Mouse (Mus musculus) kidney, postnatal 14 days (tissue): ENCODE results near the gene B4galnt1.

Source experiments
- DNase-seq: peaks from one replicate; pipeline ENCODE4 v3.0.0; 2022; ENCODE audit warnings: mixed read lengths

Gene B4galnt1

DNA sequence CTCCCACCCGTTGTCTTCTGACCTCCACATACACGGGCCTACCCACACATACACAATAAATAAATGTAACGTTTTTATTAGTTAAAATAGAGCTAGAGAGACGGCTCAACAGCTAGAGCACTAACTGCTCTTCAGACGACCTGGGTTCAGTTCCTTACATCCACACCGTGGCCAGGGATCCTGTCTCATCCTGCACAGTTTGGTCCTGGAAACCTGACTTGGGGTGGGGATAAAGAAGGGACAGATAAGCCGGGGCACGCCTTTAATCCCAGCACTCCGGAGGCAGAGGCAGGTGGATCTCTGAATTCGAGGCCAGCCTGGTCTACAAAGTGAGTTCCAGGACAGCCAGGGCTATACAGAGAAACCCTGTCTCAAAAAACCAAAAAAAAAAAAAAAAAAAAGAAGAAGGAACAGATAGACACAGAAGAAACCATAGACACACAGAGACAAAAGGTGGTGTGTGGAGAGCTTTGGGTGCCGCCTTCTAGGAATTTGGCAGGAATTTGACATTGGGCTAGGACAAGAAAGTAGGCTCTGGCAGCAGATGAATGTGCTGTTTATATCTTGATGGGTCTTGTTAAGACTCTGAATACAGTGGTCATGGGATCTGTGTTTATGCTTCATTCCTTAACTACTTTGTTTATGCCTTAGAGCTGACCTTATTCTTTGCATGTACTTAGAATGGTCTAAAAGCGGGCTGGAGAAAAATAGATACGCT, 48.8 kb downstream of the B4galnt1 start:
- DNase-seq: no peak

DNA sequence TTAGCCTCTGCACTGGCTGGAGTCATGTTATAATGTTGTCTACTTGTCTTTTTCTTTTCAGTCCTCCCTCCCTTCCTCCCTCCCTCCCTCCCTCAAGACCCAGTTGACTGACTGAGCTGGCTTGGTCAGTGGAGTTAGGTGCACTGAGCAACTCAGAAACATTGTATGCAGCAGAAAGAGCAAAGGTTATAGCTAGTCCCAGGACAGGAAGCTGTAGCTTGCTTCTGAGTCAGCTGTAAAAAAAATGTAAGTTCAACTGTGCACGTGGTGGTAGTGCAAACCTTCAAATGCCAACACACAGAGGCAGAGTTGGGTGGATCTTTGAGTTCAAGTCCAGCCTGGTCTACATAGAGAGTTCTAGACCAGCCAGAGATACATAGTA, 49.4 kb downstream of the B4galnt1 start:
- no peak for DNase-seq

DNA sequence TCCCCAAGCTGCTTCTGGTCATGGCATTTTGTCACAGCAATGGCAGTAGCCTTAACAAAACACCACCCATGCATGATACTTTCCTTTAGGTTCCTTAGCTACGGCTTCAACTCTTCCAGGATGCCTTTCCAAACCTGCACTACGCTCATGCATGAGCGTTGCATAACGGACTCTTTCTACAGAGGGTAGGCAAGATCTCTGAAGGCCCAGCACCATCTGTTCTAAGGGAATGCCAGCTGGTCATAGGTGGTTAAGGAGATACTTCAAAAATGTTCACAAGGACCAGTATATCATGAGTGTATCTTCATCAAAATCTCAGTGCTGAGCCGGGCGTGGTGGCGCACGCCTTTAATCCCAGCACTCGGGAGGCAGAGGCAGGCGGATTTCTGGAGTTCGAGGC, 51.4 kb downstream of the B4galnt1 start:
- no peak for DNase-seq

DNA sequence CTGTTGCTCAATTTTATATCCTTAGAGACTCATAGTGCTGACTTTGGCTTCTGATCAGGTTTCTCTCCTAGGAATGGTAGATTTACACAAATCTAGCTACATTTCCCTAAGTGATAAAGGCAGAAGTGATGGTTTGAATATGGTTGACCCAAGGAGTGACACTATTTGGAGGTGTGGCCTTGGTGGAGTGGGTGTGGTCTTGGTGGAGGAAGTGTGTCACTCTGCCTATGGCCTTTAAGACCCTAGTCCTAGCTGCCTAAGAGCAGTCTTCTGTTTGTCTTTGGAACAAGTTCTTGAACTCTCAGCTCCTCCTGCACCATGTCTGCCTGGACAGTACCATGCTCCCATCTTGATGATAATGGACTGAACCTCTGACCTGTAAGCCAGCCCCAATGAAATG, 52.2 kb downstream of the B4galnt1 start:
- no peak for DNase-seq

DNA sequence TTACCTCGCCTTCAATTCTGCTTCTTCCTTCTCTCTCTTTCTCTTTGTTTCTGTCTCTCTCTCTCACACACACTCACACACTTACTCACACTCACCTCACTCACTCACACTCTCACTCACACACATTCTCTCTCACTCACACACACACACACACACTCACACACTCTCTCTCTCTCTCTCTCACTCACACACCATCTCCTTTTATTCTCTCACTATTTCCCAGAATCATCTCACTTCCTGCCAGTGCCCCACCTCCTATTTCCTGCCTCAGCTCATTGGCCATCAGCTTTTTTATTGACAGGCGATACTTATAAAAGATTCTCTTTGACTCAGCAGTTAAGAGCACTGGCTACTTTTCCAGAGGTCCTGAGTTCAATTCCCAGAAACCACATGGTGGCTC, 53.3 kb downstream of the B4galnt1 start:
- no peak for DNase-seq
